Mouse (Mus musculus): ENCODE measurements around the gene Iqsec1. TPM values are rescaled to one million over a fixed set of nuclear protein-coding genes. Genes with fewer than 3 reads are reported as not detected.

Iqsec1 gene
- polyA plus RNA-seq, 1 experiment from 2014 or later: 10.7 TPM

- peak overlapping the region; percentile 36 for H3K27ac ChIP-seq
- peak overlapping the region; percentile 12; the same call in 1 of the 2 replicates for H3K4me2 ChIP-seq
- H3K4me3 ChIP-seq (replicated peaks): no peak overlapping the region
- H3K4me1 ChIP-seq: peaks cover 59% of the 10 kb centered on the region
- 40% methylated on average over 8 of the region's 8 CpGs for WGBS
- no peaks in the 10 kb centered on the region for H3K9me3 ChIP-seq
- H3K36me3 ChIP-seq: no peaks in the 10 kb centered on the region
- ATAC-seq (ENCODE audit: insufficient read depth, low FRiP score, low read depth): 0 out of 2 replicates have a peak, but pooled peaks have one; percentile 11
- no peak overlapping the region for H3K9ac ChIP-seq
- no peaks in the 10 kb centered on the region for H3K27me3 ChIP-seq (replicated peaks)
These were observed 275.7 kb downstream of the Iqsec1 start for GRCm38 (mm10) chr6:90712486-90713480.

GRCm38 (mm10) chr6:90712063-90712462 lies 276.4 kb downstream of the Iqsec1 start:
- Histone ChIP-seq H3K4me3 (replicated peaks) (no peak overlapping the region), H3K9ac (no peak overlapping the region), H3K4me1 (peaks cover 58% of the 10 kb centered on the region), H3K27ac (peak overlapping the region; percentile 36), H3K9me3 (no peaks in the 10 kb centered on the region), H3K27me3 (replicated peaks) (no peaks in the 10 kb centered on the region), H3K4me2 (0 out of 2 replicates have a peak overlapping the region, but pooled peaks have one; percentile 17), H3K36me3 (no peaks in the 10 kb centered on the region)
- ATAC-seq (ENCODE audit: insufficient read depth, low FRiP score, low read depth): no peak
- 55% methylated on average over 3 of the region's 3 CpGs for WGBS

- H3K36me3 ChIP-seq: no peaks in the 10 kb centered on the region
- no peak overlapping the region for H3K4me3 ChIP-seq (replicated peaks)
- no peak overlapping the region for H3K9ac ChIP-seq
- H3K4me1 ChIP-seq: peaks cover 62% of the 10 kb centered on the region
- 53% methylated on average over 12 of the region's 12 CpGs for WGBS
- peak overlapping the region; percentile 17; the same call in 1 of the 2 replicates for H3K4me2 ChIP-seq
- no peak for ATAC-seq (ENCODE audit: insufficient read depth, low FRiP score, low read depth)
- no peaks in the 10 kb centered on the region for H3K27me3 ChIP-seq (replicated peaks)
- H3K9me3 ChIP-seq: no peaks in the 10 kb centered on the region
- peak overlapping the region; percentile 36 for H3K27ac ChIP-seq
These were observed 276.9 kb downstream of the Iqsec1 start for GRCm38 (mm10) chr6:90711476-90712035.

DNA sequence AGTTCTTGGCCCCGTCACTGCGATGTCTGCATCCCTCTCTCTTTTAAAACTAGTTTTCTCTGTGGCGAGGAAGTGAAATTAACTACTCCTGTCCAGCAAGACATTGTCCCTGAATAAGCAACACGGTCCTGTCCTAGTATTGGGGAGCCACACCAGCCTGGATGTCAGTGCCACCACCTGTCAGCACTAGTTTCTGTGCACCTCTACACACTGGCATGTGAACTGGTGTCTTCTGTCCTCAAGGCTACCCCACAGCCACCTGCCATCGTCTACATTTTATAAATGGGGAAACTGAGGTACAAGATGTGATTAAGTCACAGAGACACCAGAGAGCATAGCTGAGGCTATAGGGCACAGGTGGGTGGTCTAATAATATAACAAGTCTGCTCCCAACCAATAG lies 277.7 kb downstream of the Iqsec1 start:
- no peak for ATAC-seq (ENCODE audit: insufficient read depth, low FRiP score, low read depth)
- Histone ChIP-seq H3K36me3 (no peaks in the 10 kb centered on the region), H3K27me3 (replicated peaks) (no peaks in the 10 kb centered on the region), H3K4me2 (no peak overlapping the region), H3K4me1 (peaks cover 68% of the 10 kb centered on the region), H3K9me3 (no peaks in the 10 kb centered on the region), H3K27ac (no peak overlapping the region), H3K9ac (no peak overlapping the region), H3K4me3 (replicated peaks) (no peak overlapping the region)
- 89% methylated on average over 5 of the region's 5 CpGs for WGBS

DNA sequence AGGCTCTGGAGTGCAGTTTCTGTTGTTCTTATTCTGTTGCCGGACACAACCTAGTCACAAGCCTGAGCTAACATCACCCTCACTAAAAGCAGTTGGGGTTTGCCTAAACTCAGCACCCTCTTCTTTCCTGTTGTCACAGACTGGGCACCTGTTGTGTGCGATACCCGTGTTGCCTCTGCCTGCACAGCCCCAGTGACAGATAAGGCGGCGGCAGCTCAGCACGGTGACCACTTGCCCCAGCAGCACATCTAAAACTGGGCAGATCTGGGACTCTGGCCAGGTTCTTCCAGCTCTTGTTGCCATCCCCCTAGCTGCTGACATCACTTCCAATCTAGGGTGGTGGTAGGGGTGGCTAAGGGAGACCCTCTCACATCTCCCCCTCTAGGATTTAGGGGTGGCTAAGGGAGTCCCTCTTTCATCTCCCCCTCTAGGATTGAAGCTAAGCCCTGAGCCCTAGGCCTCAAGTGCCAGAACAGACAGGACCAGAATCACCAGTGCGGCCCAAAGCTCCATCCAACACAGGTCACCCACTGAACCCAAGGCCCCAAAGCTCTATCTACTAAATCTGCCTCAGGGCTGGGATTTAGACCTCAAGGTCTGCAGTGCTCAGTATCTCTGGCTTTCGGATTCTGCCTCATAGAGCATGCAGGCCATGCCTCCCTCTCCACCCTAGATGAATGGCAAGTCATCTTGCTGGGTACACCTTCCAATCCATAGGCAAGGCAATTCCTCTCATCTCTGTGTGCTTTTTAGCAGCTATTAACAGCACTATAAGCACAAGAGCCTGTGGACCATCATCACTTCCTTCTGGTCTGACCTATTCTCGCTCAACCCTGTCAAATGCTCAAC lies 278.3 kb downstream of the Iqsec1 start:
- Histone ChIP-seq H3K27ac (no peak overlapping the region), H3K9me3 (no peaks in the 10 kb centered on the region), H3K9ac (no peak overlapping the region), H3K4me1 (peaks cover 64% of the 10 kb centered on the region), H3K4me3 (replicated peaks) (no peak overlapping the region), H3K4me2 (no peak overlapping the region), H3K36me3 (no peaks in the 10 kb centered on the region), H3K27me3 (replicated peaks) (no peaks in the 10 kb centered on the region)
- peak; percentile 87 for ATAC-seq (ENCODE audit: insufficient read depth, low FRiP score, low read depth)
- WGBS: 78% methylated on average over 9 of the region's 9 CpGs

GRCm38 (mm10) chr6:90708061-90708618 lies 280.3 kb downstream of the Iqsec1 start:
- H3K36me3 ChIP-seq: no peaks in the 10 kb centered on the region
- no peaks in the 10 kb centered on the region for H3K27me3 ChIP-seq (replicated peaks)
- peaks cover 66% of the 10 kb centered on the region for H3K4me1 ChIP-seq
- no peak overlapping the region for H3K4me2 ChIP-seq
- H3K4me3 ChIP-seq (replicated peaks): no peak overlapping the region
- ATAC-seq (ENCODE audit: insufficient read depth, low FRiP score, low read depth): no peak
- H3K9ac ChIP-seq: no peak overlapping the region
- H3K9me3 ChIP-seq: no peaks in the 10 kb centered on the region
- H3K27ac ChIP-seq: no peak overlapping the region

GRCm38 (mm10) chr6:90707143-90707542 lies 281.3 kb downstream of the Iqsec1 start:
- H3K9ac ChIP-seq: no peak overlapping the region
- WGBS: 80% methylated on average over 4 of the region's 4 CpGs
- no peak overlapping the region for H3K4me2 ChIP-seq
- no peaks in the 10 kb centered on the region for H3K9me3 ChIP-seq
- 0 out of 2 replicates have a peak, but pooled peaks have one; percentile 12 for ATAC-seq (ENCODE audit: insufficient read depth, low FRiP score, low read depth)
- H3K4me1 ChIP-seq: peaks cover 66% of the 10 kb centered on the region
- H3K27me3 ChIP-seq (replicated peaks): no peaks in the 10 kb centered on the region
- peak overlapping the region; percentile 48 for H3K27ac ChIP-seq
- H3K4me3 ChIP-seq (replicated peaks): no peak overlapping the region
- H3K36me3 ChIP-seq: no peaks in the 10 kb centered on the region

GRCm38 (mm10) chr6:90706490-90706889 lies 282.0 kb downstream of the Iqsec1 start:
- no peaks in the 10 kb centered on the region for H3K9me3 ChIP-seq
- no peak overlapping the region for H3K4me3 ChIP-seq (replicated peaks)
- peak overlapping the region; percentile 48 for H3K27ac ChIP-seq
- no peak overlapping the region for H3K9ac ChIP-seq
- WGBS: 59% methylated on average over 10 of the region's 10 CpGs
- H3K27me3 ChIP-seq (replicated peaks): no peaks in the 10 kb centered on the region
- no peak for ATAC-seq (ENCODE audit: insufficient read depth, low FRiP score, low read depth)
- no peak overlapping the region for H3K4me2 ChIP-seq
- H3K36me3 ChIP-seq: no peaks in the 10 kb centered on the region
- peaks cover 65% of the 10 kb centered on the region for H3K4me1 ChIP-seq

DNA sequence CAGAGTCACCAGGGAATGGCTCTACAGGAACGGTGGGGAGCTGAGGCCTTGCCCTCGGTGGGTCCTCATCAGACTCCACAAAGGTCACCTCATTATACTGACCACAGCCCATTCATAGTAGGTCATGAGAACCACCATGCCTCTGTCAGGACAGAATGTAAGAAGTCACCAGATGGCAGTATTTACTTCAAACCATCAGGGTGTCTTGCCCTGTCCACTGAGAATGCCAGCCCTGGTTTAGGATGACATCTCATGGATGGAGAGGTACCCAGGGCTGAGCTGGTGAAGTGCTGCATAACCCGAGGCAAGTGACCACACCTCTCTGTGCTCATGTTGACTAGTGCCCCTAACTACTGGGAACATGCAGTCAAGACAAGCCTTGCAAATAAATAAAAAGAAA lies 282.7 kb downstream of the Iqsec1 start:
- WGBS: 74% methylated on average over 3 of the region's 3 CpGs
- Histone ChIP-seq H3K9me3 (no peaks in the 10 kb centered on the region), H3K27me3 (replicated peaks) (no peaks in the 10 kb centered on the region), H3K36me3 (no peaks in the 10 kb centered on the region), H3K27ac (no peak overlapping the region), H3K4me3 (replicated peaks) (no peak overlapping the region), H3K4me1 (peaks cover 61% of the 10 kb centered on the region), H3K9ac (no peak overlapping the region), H3K4me2 (no peak overlapping the region)
- no peak for ATAC-seq (ENCODE audit: insufficient read depth, low FRiP score, low read depth)

DNA sequence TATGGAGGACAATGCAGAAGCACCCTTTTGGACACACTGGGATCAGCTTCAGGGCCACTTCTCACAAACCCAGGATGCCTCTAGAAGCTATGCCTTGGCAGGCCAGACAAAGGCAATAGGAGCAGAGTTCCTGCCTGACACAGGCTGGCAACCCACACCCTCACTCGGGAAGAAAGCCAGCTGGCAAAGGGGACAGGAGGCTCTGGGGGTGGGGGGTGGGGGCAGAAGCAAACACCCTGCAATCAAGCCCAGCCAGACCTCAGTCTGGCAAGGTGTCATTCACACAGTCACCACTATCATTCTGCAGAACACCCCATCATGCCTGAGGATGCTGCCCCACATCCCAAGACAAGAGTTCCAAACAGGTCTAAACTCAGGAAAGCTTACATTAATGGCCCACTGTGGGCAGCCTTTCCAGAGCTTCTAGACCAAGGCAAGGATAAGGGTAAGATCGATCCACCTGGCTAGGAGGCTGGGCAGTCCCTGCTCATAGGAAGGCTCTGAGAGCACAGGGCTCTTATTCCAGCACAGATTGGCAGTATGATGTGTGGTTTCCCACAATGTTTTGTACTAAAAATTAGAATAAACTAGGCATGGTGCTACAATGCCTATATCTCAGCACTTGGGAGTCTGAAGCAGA lies 283.7 kb downstream of the Iqsec1 start:
- peaks cover 56% of the 10 kb centered on the region for H3K4me1 ChIP-seq
- 61% methylated on average over 2 of the region's 2 CpGs for WGBS
- no peak overlapping the region for H3K27ac ChIP-seq
- no peaks in the 10 kb centered on the region for H3K27me3 ChIP-seq (replicated peaks)
- no peaks in the 10 kb centered on the region for H3K36me3 ChIP-seq
- no peaks in the 10 kb centered on the region for H3K9me3 ChIP-seq
- no peak overlapping the region for H3K4me3 ChIP-seq (replicated peaks)
- H3K4me2 ChIP-seq: no peak overlapping the region
- ATAC-seq (ENCODE audit: insufficient read depth, low FRiP score, low read depth): no peak
- no peak overlapping the region for H3K9ac ChIP-seq

- Histone ChIP-seq H3K4me1 (peaks cover 56% of the 10 kb centered on the region), H3K9me3 (no peaks in the 10 kb centered on the region), H3K4me3 (replicated peaks) (no peak overlapping the region), H3K4me2 (no peak overlapping the region), H3K9ac (no peak overlapping the region), H3K27ac (peak overlapping the region; percentile 42), H3K27me3 (replicated peaks) (no peaks in the 10 kb centered on the region), H3K36me3 (no peaks in the 10 kb centered on the region)
- no peak for ATAC-seq (ENCODE audit: insufficient read depth, low FRiP score, low read depth)
- WGBS: 54% methylated on average over 2 of the region's 2 CpGs
These were observed 284.7 kb downstream of the Iqsec1 start for GRCm38 (mm10) chr6:90703782-90704181.

Measured in stomach, embryonic 15.5 days (tissue).